Mouse (Mus musculus) cerebellum, adult 18-20 months (tissue): Measurements from ENCODE around the gene Ms4a12.
"Not testable (repeated sequence)": the region's sequence is repeated elsewhere in the genome, so short reads cannot be mapped to it uniquely, and the experiment has no call there.

Experiments
- DNase-seq, 2 experiments: peaks; one replicate each; pipeline ENCODE4 v3.0.0; 2021

Ms4a12 gene

DNA sequence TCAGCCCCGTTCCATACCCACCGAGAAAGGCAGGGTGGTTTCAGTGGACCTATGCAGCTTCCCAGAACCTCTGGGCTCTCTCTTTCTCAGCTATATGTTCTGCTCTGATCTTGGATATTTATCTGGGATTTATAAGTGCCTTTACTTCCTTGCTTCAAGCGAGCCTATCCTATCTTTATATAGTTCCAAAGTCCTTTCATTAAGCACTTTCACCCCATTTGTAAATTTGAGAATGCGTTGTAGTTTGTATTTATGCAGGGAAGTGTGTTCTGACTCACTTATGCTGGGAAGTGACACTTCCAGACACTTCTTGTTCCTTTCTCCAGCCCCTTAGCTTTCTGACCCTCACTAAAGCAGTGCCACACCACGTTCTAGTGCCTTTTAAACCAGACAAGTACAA, at the start of gene Ms4a12:
TSS of gene Ms4a12 (minus strand) at position 101 of the 400 bp plus-strand sequence.
- DNase-seq: no peak

GRCm38 (mm10) chr19:11280223-11280622, 48.0 kb upstream of the Ms4a12 start:
- DNase-seq: no peak

DNA sequence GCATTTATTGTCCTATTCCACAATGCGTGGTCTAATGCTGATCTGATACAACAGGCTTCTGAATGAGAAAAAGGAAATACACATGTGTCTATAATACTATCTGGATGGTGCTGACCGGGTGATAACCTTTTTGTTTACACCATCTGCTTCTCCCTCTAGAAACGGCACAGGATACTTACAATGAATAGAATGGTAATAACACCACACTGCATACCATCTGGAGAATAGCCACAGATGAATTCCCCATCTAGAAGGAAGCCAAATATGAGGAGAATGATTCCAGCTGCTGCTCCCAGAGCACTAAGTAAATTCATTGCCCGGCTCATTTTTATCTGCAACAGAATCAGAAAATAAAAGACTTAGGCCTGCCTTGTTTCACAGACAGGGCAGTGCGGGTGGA, 44.2 kb upstream of the Ms4a12 start:
- no peak for DNase-seq

GRCm38 (mm10) chr19:11266956-11267355, 34.7 kb upstream of the Ms4a12 start:
- DNase-seq: no peak

DNA sequence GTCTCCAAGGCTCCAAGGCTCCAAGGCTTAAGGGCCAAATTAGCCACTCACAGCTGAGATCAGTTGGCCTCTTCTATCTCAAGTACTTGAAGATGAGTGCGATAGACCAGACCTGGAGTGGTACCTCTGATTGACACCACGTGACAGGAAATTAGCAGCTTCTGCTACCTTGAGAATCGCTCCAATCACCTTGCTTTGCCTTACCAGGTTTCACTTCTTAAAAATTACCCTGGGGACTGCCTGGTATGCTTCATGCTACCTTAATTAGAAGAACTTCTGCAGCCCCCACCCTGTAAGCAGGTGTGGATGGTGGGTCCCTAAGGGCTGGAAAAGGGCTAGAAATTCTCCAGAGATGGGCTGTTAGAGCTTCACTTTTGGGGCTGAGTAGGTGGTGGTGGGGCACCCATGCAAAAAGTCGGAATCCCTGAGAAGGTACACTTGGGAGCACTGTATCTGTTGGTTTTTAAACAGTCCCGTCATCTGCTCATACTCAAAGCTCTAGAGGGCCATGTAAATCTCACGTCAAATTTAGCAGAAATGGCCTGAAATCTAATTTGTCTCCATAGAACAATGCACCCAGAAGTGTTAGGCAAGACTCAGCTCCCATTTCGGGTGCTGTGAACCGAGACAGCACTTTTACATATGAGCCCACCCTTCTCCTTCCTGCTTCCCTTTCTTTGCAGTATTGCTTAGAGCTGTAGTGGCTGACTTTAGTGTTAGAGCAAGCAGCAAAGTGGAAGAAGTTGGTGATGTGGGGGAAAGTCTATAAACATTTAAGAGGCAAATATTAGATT, 34.0 kb upstream of the Ms4a12 start, which contains the start of gene Ms4a1:
TSS of gene Ms4a1 (minus strand) at position 190 of the 794 bp plus-strand sequence.
- no peak for DNase-seq

- no peak for DNase-seq
Observed at GRCm38 (mm10) chr19:11264602-11265185, 32.4 kb upstream of the Ms4a12 start.

- DNase-seq: no peak
Observed at GRCm38 (mm10) chr19:11263549-11263948, 31.3 kb upstream of the Ms4a12 start.

- DNase-seq: not testable (repeated sequence)
Observed at GRCm38 (mm10) chr19:11262932-11263331, 30.7 kb upstream of the Ms4a12 start.

DNA sequence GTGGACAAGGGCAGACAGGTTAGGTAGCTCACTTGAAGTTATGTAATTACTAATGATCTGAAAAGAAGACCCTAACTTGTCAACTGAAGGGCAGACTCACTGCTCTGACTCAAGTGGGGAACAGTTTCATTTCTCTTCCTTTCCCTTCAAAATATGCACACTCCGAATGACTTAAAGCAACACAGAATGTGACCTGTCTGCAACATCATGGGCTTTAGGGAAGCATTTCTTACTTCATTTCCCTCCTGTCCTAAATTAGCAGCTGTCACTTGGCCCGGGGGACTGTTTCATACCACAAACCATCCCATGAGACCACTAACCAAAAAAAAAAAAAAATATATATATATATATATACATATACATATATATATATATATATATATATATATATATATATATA, 29.3 kb upstream of the Ms4a12 start:
- no peak for DNase-seq

- DNase-seq: no peak
Observed at GRCm38 (mm10) chr19:11244230-11244629, 12.0 kb upstream of the Ms4a12 start.

DNA sequence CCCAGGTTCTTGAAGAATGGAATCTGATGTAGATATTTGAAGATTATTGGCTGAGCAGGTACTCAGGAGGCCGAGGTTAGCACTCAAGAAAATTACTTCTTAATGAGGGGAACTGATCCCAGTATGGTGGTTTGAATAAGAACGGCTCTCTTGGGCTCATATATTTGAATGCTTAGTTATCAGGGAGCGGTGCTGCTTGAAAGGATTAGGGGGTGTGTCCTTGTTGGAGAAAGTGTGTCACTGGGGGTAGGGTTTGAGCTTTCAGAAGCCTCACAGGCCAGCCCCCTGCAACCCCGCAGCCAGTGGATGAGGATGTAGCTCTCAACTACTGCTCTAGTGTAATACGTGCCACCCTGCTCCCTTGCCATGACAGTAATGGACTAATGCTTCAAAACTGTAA, 10.3 kb upstream of the Ms4a12 start:
- DNase-seq: no peak

- no peak for DNase-seq
Observed at GRCm38 (mm10) chr19:11235820-11236219, 3.6 kb upstream of the Ms4a12 start.

GRCm38 (mm10) chr19:11234921-11235735, 2.9 kb upstream of the Ms4a12 start:
- no peak for DNase-seq

DNA sequence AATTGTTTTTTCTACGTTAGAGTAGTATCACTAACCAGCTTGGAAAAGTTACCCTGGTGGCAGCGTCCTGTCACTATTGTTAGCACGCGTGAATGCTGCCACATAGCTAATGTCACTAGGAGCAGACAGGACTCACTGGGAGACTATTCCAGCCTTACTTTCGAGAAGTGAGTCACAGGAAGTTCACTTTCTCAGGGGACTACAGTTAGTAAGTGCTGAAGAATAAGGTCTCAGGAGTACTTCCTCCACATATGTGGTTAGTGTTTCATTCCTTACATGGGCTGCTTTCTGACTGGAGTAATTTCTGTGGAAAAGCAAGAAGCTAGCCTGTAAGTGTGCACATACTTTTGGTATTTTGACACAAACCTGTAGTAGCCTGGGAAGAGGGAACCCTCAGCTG, 2.0 kb upstream of the Ms4a12 start:
- DNase-seq: no peak

DNA sequence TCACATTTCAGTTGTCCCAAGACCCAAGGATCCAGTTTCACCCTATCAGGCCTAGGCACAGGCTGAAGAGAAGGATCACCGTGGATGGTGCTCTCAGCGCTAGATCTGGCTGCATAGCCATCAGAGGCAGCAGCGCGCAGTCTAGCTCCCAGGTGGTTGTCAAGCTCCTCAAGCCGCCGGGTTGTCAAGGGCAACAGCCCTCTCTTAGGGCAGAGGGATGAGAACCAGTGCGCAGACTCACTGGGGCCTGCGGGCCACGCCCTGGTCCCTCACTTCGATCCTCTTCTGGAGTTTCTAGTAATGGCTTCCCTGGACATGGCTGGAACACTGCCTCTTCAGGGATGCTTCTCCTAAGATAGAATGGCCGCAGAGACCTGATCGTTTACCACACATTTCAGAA, 35.7 kb downstream of the Ms4a12 start, which contains the start of gene Ms4a13:
TSS of gene Ms4a13 (minus strand) at position 192 of the 400 bp plus-strand sequence.
- DNase-seq: no peak

DNA sequence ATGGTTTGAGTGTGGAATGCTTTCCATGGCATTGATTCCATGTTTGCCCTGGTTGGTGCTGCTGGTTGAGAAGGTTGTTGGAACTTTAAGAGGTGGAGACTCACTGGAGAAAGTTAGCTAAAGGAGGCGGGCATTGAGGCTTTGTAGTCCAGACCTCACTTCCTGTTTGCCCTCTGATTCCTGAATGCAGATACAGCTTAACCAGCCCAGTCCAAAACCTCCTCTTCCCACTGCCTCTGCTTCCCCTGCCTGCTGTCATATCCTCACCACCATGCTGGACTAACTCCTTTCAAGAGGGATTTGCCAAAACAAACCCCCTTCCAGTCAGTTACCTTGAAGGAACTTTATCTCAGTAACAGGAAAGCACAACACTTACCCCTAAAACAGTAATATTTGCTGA, 39.7 kb downstream of the Ms4a12 start:
- DNase-seq: no peak

DNA sequence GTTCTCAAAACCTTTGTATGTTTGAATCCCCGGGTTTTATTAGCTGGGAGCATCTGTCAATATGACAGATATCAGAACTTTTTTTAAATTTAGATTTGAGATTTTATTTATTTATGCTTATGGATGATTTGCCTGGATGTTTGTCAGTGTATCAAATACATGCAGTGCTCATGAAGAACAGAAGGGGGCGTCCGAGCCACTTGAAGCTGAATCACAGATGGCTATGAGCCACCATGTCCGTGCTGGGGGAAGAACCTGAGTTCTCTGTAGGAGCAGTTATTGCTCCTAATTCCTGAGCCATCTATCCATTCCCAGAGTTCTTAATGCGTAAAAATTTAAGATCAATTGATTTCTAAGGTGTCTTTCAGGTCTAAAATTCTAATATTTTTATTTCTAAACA, 48.1 kb downstream of the Ms4a12 start:
- DNase-seq: no peak

DNA sequence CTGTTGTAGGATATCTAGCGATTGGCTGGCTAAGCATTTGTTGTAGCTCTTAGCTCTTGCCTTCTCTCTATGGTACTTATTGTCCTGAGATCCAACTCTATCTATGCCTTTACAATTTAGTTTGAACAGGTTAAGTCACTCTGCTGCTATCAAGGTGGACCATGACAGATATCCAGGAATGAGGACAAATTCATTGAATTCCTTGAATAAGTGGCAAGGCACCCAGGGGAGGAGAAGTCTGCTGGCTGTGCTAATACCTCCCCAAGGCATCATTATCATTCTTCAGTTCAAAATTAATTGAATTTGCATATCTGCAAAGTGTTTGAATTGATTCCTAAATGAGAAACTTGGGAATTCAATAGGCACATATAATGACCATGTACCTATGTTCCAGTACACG, 54.8 kb downstream of the Ms4a12 start:
- no peak for DNase-seq

DNA sequence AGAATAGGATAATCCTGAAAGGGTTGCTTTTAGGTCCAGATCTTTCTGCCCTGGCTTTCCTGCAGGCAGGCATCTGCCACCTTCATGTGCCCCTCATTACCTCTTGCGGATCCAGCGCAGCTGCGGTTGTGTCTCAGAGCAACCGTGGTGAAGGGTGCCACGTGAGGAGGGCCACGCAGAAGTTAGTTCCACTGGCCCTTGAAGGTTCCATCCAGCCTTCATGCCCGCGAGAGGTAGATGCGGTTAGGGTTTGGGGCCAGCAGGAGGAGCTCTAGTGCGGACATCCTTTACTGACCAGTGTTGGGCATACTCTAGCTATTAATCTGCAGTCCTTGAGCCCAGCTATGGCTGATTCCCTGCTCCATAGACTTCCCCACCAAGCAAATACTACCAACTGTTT, 67.1 kb downstream of the Ms4a12 start, which contains the start of gene 1700025F22Rik:
TSS of gene 1700025F22Rik (minus strand) at position 149 of the 400 bp plus-strand sequence.
- DNase-seq: no peak
